8 mouse cellular contexts compared by ENCODE assay signal in the genomic region with DNA sequence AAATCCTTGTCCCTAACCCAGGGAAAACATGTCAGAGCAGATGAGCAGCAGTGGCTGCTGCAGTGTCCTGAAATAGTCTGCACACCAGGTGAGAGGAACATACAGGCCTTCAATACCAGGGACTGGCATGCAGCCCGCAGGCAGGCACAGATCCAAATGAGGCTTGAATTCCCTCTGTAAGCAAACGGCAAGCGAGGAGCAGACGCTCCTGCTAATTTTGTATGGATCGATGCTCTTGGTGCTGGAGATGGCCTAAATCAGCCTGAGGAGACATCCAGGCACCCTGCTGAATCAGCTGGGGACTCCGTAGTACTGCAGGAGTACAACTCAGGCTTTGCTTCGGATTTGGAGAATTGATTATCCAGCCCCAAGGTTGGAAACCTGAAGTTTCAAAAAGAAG.
A peak's percentile ranks its signal among the peaks of the same experiment; 100 is the strongest.
DNase-seq lines count a peak whose midpoint lies in the region; ATAC-seq lines count a peak whose summit lies in the region.

No protein-coding gene starts in this region.

- no peak for DNase-seq in forebrain, embryonic 10.5 days (ENCODE audit: extremely low spot score, low spot score)
- DNase-seq in ovary, postnatal 36 days (ENCODE audit: low spot score): peak; percentile 9
- DNase-seq in ovary, postnatal 10 days (ENCODE audit: low spot score): no peak
- peak; percentile 19 for DNase-seq in kidney, postnatal 10 days
- DNase-seq in right cerebral cortex, postnatal 25 days: peak; percentile 13
- DNase-seq in thymus, postnatal 14 days: no peak

- no peak overlapping the region for H3K27ac ChIP-seq in forebrain, embryonic 13.5 days
- H3K27ac ChIP-seq in forebrain, embryonic 10.5 days: no peak overlapping the region

- 35% methylated on average over 7 of the region's 7 CpGs for WGBS in forebrain, embryonic 13.5 days
- 75% methylated on average over 7 of the region's 7 CpGs for whole genome bisulfite sequencing in forebrain, embryonic 10.5 days

- no peaks in the 10 kb centered on the region for H3K36me3 ChIP-seq in forebrain, embryonic 13.5 days (ENCODE audit: poor library complexity, severe bottlenecking)
- no peaks in the 10 kb centered on the region for H3K36me3 ChIP-seq in forebrain, embryonic 10.5 days (replicated peaks)

- H3K9me3 ChIP-seq in forebrain, embryonic 13.5 days (replicated peaks): no peaks in the 10 kb centered on the region
- H3K9me3 ChIP-seq in forebrain, embryonic 10.5 days: no peaks in the 10 kb centered on the region

- ATAC-seq in forebrain, embryonic 13.5 days: peak; percentile 43; the same call in 1 of the 2 replicates
- ATAC-seq in activated CD4-positive, CD25-positive, alpha-beta regulatory T cell, adult 4 months: no peak

- H3K4me1 ChIP-seq in forebrain, embryonic 13.5 days: peaks cover 6% of the 10 kb centered on the region; the same call in 1 of the 2 replicates
- no peaks in the 10 kb centered on the region for H3K4me1 ChIP-seq in forebrain, embryonic 10.5 days

- H3K4me3 ChIP-seq in forebrain, embryonic 13.5 days: no peak overlapping the region
- no peak overlapping the region for H3K4me3 ChIP-seq in forebrain, embryonic 10.5 days

- H3K9ac ChIP-seq in forebrain, embryonic 13.5 days: no peak overlapping the region

- H3K4me2 ChIP-seq in forebrain, embryonic 13.5 days: no peak overlapping the region

- no peaks in the 10 kb centered on the region for H3K27me3 ChIP-seq in forebrain, embryonic 13.5 days
- no peaks in the 10 kb centered on the region for H3K27me3 ChIP-seq in forebrain, embryonic 10.5 days (ENCODE audit: poor library complexity, severe bottlenecking)

Comparison
In these comparisons a context has a peak if more than half of its experiments do, and no peak if none do; other contexts are left out.
1. DNase-seq: peak in ovary, postnatal 36 days (single experiment), kidney, postnatal 10 days (single experiment) and right cerebral cortex, postnatal 25 days (single experiment); none in forebrain, embryonic 10.5 days (single experiment), ovary, postnatal 10 days (single experiment) and thymus, postnatal 14 days (single experiment).